Mouse (Mus musculus) urinary bladder, postnatal 14 days (tissue): Measurements from ENCODE around the gene Mxi1.

Experiments
- DNase-seq: peaks from one replicate; pipeline ENCODE4 v3.0.0; 2021; ENCODE audit warnings: low spot score

Gene Mxi1

DNA sequence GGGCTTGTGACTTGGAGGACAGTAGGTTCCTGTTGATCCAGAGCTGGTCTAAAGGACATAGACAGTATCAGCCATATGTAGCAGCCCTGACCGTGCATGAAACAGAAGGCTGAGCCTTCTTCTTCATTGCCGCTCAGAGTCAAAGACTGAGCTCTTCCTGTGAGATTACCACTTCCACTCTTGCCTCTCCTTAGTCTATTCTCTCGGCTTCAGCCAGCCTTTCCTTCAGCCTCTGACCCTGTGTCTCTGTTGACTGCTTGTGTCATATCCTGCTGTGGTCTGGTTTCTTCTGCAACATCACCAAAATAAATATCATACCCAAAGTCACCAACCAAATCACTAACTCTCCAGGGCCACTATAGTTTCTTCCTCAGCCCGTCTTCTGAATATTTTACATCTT is 88.9 kb downstream of the Mxi1 start:
- DNase-seq: no peak

DNA sequence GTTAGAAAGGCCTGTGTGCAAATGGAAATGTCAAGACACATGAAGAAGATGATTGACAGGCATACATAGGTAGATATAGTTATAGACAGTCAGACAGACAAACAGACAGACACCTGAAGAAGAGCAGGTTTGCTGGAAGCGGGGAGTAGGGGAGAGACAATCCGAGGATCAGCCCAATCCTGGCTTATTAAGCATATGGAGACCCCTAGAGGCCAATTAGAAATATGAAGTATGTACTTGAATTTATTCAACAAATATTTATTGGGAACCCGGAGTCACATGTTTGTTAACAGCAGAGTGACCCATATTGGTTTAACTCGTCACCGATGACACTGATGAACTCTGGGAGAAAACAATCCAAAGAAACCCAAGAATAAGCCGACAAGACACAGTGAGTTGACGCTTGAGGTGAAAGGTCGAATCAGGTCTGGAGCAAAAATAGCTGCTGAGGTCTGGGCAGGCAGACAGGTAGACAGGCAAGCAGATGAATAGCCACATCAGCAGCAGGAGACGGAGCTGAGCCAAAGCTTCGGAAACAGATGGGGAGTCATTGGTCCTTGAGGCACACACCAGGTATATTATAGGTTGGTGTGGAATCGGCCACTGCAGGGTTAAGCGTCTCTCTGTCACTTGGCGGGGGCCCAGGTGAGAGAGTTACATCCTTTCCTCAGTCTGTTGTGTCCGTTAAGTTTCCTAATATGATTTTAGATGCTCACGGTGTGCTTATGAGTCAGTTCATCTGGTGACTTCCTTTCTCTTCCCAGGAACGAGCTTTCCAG is 90.2 kb downstream of the Mxi1 start:
- DNase-seq: no peak

DNA sequence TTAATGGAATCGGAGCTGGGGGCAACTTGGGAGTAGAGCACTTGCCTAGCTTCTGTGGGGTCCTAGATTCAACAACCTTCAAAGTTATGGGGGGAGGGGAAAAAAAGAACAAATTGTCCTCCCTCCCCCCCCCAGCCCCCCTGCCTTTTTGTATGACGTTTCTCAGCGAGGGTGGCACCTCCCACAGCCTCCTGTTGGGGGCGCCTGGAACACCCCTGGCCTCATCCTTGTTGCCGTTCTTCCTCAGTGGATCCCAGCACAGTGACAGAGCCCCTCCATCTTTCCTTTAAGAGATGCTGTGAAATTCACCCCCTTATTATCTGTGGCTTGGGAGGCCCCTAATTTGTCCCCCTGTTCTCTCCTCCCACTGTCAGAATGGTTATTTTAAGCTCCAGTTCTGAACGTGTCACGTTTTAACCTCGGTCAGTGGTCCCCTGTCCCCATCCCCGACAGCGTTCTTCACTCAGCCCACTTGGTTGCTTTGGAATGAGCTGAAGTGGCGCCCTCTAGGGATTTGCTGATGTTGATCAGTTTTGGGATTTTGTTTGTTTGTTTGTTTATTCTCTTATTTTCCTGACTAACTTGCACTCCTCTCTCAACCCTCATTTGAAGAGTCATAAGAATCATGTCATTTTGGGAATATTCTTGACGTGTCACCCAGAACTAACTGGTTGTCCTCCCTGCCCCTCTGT is 92.6 kb downstream of the Mxi1 start:
- DNase-seq: no peak

DNA sequence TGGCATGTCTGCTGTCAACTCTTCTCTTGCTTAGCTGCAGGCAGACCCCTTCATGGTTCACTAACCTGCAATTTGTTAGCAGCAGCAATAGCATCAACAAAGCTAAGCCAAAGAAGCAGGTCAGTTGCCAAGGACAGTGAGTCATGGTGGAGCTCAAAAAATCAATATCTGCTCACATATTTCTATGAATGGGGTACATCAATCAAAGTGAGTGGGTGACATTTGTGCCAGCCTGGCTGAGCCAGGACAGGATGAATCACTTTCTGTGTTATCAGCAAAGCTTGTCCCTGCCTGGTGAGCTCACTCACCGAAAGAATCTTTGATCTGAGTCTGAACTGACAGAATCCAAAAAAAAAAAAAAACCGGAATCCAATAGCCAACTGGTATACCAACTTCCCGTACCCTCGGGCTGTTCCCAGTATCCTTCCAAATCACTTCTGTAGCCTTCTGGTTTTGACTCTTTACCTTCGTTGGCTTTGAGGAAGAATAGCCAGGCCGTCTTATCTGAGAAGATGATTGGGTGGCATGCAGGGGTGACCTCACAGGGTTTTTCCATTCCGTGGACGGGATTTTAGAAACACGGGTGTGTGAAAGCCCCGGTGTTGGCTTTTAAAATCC is 94.0 kb downstream of the Mxi1 start:
- DNase-seq: no peak

DNA sequence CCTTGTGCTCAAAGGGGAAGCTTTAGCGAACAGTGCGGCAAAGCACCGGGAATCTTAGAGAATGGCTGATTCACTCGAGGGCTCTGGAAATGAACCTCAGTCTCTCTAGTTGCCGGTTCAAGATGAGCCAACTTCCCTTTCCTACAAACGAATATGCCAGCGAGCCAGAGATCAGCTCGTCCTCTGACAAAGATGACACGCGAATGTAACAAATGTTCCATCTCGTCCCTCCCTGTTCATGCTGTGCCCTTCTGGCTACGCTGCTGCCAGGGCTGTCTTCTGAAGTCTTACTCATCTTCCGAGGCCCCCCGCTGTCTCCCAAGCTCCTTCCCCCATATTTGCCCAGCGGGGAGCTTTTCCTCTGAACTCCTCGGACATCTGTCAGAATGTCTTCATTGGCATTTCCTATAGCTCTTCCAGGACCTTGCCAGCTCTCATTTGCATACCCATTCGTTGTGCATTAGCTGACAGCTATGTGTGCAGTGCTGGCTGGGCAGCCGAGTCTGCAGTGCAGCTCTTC is 94.6 kb downstream of the Mxi1 start:
- DNase-seq: no peak

DNA sequence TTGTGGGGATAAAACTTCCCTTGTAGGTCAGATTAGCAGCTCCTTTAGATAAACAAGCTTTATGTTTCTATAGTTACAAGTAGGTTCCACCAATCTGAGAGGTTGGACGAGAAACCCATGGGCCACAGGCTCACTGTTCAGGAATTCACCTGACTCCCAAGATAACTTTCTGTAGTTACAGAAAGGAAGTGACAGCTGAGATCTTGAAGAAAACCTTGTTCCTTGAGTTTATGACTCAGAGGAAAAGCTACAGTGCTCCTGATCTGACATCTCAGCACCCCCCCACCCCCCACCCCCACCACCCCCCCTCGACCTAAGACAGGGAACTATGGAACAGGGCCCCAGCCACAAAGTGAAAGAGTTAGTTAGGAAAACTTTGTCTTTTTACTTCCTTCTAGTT is 95.5 kb downstream of the Mxi1 start:
- no peak for DNase-seq

DNA sequence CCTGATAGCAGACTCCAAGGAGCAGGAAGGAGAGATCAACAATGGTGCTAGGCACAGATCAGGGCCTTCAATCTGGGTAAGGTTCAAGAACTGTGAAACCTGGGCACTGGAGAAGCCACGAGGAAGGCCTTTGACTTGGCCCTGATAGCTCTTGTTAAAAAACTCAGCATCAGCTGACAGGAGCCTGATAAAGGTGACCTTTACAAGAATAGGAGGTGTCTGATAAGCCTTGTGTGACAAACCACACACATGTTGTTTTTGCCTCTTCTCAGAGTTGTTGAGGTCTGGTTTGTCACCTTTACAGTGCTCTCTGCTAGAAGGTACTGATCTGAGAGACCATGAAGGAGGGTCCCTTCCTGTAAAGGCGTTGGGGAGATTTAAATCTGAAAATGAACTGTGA is 97.0 kb downstream of the Mxi1 start:
- DNase-seq: no peak

DNA sequence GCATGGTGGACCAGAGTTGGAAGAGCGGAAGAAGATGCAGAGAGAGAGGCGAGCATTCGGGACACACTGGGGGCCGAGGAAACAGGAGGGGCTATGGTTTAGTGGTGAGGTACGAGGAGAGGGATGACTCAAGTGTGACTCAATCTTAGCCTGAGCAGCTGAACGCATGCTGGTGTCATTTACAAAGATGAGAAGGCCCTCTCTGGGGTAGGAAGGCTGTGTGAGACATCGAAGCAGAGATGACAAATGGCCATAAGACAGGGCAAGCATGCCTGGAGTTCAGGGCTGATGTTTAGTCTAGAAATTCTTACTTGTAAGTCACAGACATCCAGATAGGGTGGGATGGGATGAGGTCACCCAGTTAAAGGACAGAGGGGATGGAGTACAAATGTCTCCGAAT is 98.1 kb downstream of the Mxi1 start:
- no peak for DNase-seq

DNA sequence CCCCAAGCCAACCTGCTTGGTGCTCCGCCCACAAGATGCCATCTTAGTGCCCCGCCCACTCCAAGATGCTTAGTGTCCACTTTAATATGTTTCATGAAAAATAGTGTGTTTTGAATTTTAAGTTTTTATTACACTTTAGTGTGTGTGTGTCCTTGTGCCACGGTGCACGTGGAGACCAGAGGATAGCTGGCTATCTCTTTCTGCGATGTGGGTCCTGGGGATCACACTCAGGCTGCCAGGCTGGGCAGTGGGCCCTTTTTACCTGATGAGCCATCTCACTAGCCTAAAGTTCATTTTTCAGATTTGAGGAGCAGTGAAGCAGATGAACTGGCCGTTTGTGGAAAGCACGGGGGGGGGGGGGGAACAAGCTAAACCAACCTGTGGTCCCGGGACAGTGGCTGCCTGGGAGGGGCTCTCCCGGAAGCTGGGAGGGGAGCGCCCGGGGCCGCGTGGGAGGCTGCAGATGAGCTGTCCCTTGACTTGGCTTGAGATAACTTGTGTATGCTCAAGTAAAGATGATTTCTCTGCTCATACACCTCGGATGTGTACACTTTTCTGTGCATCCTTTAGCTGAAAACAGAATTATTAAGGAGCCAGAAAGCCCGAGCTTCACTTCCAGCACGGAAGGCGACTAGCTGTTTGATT is 99.5 kb downstream of the Mxi1 start:
- no peak for DNase-seq

DNA sequence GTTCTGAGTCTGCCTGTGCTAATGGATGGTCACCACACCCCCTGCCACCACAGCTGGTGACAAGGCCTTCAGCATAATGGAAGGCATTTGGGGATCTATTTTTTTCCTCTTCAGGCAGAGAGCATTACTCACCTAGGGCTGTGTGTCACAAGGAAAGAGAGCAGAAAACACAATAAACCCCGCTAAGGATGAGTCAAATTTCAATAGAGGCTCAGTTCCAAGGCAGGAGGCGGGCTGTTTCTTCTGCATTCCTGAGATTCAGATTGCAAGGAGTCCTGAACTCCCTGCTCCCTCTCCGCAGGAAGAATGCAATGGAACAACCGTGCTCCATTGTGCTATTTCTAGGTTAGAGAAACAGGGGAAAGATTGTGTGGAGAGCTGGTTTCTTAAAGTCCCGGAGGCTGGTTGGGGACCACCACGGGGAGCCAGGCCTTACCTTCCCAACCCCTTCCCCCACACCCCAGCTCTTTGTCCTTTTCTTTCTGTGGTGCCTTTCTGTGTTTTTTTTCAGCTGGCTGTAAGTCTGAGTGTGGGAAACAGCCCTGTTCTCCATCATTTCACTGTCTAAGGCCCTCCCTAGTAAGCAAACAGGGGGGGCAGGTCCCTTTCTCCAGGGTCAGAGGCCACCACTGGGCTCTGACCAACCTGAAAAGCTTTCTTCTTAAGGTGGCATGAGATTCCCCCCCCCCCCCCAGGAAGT is 102.0 kb downstream of the Mxi1 start:
- no peak for DNase-seq

DNA sequence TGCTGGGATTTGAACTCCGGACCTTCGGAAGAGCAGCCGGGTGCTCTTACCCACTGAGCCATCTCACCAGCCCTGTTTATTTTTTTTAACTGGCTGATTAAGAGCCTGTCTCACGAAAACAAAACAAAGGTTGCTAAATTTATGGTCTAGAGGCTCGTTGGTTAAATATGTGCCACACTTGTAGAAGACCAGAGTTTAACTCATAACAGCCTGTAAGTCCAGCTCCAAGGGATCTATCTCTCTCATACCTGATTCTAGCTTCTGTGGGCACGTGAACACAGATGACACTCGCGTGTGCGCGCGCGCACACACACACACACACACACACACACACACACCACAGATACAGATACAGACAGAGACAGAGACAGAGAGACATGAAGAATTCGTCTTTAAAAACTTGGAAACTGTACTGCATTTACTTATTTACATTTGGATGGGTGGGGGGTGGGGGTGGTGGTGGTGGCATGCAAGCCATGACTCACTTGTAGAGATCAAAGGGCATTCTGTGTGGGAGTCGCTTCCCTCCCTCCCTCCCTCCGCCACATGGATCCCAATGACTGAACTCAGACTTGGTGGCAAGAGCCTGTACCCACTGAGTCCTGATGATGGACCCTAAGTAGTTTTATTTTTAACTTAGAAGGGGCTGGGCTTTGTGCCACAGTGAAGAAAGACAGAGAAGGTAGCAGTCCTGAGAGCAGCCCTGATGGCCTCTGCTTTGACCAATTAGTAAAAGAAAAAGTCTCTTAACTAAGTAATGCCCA is 103.5 kb downstream of the Mxi1 start:
- DNase-seq: no peak

DNA sequence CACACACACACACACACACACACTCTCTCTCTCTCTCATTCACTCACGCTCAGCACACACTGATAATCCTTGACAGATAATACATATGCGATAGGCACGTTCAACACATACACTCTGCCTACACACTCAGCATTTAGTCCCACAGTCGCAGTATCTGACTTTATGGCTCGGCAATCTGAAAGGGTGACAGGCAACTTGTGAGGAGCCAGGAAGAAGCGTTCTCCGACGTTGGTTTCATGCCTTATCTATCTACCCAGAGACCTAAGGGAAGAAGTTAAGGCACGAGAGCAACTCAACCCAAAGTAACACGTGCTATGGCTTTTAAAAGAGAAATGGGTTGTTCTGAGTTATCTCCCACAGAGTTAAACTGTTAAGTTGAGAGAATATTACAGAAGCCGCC is 104.3 kb downstream of the Mxi1 start:
- DNase-seq: no peak

DNA sequence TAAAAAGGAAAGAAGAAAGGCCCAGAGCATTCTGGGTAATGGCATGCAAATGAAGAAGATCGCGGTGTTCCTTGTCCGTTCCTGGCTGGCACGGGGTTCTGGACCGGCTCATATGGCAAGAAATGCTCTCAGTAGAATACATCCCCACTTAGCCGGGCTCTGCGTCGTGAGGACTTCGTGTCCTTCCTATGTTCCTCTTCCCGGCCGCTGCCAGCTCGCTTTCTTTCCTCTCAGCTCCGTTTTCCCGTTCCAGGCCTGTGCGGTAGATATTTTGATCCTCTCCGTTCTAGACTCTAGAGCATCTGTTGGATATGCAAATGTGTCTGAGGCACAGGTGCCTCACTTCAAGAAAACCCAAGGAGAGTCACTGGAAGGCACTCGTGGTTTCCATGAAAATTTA is 104.9 kb downstream of the Mxi1 start:
- no peak for DNase-seq

DNA sequence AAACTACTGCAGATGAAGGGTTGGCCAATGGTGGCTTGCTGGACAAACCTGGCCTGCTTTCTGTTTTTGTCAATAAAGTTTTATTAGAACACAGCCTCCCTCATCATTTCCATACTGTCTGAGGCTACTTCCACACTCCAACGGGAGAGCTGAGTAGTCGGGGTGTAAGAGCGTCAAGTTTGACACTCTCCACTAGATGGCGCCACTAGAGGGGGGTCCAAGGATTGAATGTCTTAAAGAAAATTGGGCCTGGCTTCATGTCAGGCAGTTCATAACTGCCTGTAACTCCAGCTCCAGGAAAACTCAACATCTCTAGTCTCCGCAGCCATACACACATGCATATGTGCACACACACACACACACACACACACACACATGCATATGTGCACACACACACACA is 109.5 kb downstream of the Mxi1 start:
- peak; percentile 67 for DNase-seq

DNA sequence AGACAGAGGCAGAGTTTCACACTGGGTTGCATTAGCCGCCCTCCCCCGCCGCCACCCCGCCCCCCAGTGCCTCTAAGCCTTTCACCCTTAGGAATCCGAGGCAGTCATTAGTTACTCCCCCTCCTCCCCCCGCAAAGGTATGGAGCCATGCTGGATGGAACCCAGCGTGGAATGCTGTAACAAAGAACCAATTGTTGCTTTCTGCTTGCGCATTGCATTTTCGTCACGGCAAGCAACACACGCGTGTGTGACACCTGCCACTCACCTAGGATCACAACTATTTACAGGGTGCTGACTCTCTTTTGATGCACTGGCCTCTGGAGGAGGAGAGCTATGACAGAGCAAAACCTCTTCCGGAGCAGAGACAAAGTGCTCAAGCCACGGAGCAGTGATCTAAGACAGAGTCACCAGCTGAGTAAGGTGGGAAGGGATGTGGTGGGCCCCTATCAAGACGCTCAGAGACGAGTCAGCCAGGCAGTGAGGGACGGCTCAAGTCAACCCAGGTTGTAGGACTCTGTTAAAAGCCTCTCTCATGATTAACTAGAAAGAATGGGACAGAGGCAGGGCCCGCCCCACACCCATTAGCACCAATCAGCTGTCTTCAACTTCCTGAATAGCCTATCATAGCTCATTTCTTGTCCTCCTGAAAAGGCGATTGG is 110.7 kb downstream of the Mxi1 start:
- peak; percentile 80 for DNase-seq

DNA sequence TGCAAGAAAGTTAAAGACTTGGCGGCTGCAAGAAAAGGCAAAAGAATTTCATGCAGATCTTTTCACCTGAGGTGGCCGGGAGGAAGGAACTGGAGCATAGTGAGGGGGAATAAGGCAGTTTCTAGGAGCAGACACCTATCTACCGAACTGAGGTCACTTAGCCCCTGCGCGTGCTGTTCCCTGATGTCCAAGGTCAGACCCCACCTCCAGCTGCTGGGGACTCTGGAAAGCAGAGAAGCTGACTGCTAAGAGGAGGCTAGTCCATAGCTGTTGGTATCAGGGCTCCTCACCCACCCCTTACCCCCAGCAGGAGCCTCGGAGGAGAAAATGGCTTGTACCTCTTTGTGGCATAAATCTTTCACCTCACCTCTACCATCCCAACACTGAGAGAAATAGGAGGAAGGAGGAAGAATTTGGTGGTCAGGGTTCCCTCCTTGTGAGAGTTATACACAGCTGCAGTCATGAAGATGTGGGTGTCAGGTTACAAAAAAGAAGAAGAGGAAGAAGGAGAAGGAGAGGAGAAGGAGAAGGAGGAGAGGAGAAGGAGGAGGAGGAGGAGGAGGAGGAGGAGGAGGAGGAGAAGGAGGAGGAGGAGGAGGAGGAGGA is 111.4 kb downstream of the Mxi1 start:
- DNase-seq: no peak

DNA sequence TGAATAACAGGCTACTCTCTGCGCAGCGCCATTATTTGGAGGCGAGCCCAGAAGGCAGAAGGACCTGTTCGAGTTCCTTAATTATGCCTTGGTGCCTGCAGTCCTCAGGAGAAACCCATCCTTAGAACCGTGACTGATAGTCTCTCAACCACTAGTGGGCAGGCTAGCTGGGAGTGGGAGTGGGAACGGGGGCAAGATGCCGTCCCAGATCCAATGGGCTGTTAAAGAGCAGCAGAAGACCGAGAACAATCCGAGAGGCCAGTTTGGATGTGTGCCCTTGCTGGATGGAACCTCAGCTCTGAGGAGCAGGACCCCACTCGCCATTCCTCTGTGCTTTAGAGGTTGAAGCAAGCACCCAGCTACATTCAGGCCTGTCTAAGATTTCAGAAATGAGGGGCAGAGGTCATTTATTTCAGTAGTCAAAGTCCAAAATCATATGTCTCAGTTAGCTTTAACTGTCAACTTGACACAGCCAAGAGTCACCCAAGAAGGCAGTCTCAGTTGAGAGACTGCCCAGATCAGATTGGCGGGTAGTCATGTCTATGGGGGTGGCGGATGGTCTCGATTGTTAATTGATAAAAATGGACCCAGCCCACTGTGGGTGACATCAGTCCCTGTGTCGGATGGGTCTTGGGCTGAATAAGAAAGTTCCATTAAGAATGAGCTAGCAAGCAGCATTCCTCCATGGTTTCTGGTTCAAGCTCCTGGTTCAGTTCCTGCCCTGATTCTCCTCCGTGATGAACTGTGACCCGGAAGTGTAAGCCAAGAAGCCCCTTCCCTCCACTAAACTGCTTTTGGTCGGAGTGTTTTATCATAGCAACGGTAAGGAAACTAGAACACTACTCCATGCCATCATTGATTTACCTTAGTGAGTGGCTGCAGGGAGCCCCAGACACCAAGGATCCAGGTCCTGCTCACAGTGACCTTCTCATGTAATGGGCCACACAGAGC is 112.3 kb downstream of the Mxi1 start:
- DNase-seq: no peak

DNA sequence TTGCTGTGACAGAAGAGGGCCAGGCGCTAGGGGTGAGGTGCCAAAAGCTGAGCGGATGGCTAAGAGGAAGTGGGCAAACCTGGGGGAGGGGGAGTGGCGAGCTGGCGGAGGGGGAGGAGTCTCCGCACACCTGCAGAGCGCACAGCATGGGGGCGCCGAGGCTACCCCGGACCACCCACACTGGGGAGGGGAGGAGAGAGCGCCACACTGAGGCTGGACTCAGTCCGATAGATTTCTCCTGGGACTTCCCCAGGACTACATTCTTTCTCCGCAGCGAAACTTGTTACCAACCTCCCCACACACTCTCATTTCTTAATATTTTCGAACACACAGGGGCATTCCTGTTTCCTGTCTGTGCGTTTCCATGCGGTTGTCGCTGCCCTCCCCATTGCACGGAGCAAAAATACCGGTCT is 113.0 kb downstream of the Mxi1 start:
- DNase-seq: no peak

DNA sequence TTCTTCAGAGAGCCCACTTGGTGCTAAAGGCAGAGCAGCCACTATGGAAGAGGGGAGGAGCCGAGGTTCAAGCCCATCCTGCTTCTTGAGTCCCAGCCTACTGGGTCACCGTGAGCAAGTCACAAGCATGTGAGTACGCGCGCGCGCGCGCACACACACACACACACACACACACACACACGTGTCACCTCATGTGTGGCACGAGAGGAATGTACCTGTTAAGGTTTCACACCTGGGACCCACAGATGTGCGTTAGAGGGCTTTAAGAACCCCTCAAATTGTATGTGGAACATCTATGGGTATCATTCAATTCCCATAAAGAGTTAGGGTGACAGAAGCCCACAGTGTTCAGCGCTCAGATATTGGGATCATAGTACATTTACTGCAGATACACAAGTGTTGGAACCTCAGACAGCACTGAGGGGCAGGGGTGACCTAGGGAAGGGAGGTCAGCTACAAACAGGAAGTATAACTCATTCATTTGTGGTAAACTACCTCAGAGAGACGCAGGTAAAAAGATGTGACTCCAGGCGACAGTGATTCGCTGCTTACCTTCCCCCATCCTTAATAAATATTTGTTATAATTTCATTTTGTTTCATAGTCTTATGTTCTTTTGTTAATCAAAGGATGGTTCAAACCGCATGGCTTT is 113.6 kb downstream of the Mxi1 start:
- DNase-seq: no peak
